Mouse (Mus musculus): ENCODE results near the gene Myl4.

GRCm38 (mm10) chr11:104590148-104590547 lies 39.7 kb downstream of the Myl4 start:
- TF ChIP-seq HCFC1 (IDR thresholded peaks at IDR 0.05; ENCODE audit: borderline replicate concordance, insufficient read depth, low read length) (no peak), CHD2 (IDR thresholded peaks at IDR 0.05; ENCODE audit: low read depth, low read length) (no peak), ZC3H11A (IDR thresholded peaks at IDR 0.05; ENCODE audit: borderline replicate concordance, low read depth, low read length) (peak; percentile 87), ZNF384 (IDR thresholded peaks at IDR 0.05; ENCODE audit: low read depth, low read length) (no peak)
